Mouse (Mus musculus): Measurements from ENCODE around the gene Rbm19.

Gene Rbm19

GRCm38 (mm10) chr5:120135337-120135736 lies 19.1 kb downstream of the Rbm19 start:
- DNase-seq (ENCODE audit: low read depth, low spot score), result no peak

- no peak for DNase-seq (ENCODE audit: low read depth, low spot score)
Observed at GRCm38 (mm10) chr5:120135823-120136222, 19.6 kb downstream of the Rbm19 start.

GRCm38 (mm10) chr5:120136236-120136675 lies 20.0 kb downstream of the Rbm19 start:
- no peak for DNase-seq (ENCODE audit: low read depth, low spot score)

GRCm38 (mm10) chr5:120137038-120137437 lies 20.8 kb downstream of the Rbm19 start:
- no peak for DNase-seq (ENCODE audit: low read depth, low spot score)

- DNase-seq (ENCODE audit: low read depth, low spot score), result no peak
Observed at GRCm38 (mm10) chr5:120137846-120138245, 21.6 kb downstream of the Rbm19 start.

- DNase-seq (ENCODE audit: low read depth, low spot score), result no peak
Observed at GRCm38 (mm10) chr5:120138406-120138805, 22.1 kb downstream of the Rbm19 start.

- DNase-seq (ENCODE audit: low read depth, low spot score), result no peak
Observed at GRCm38 (mm10) chr5:120139224-120139623, 23.0 kb downstream of the Rbm19 start.

GRCm38 (mm10) chr5:120143941-120144340 lies 27.7 kb downstream of the Rbm19 start:
- DNase-seq (ENCODE audit: low read depth, low spot score), result peak; percentile 25

GRCm38 (mm10) chr5:120145371-120146050 lies 29.2 kb downstream of the Rbm19 start:
- DNase-seq (ENCODE audit: low read depth, low spot score), result no peak

GRCm38 (mm10) chr5:120146051-120146385 lies 29.8 kb downstream of the Rbm19 start:
- DNase-seq (ENCODE audit: low read depth, low spot score), result no peak

- no peak for DNase-seq (ENCODE audit: low read depth, low spot score)
Observed at GRCm38 (mm10) chr5:120146909-120147308, 30.6 kb downstream of the Rbm19 start.

GRCm38 (mm10) chr5:120148246-120148645 lies 32.0 kb downstream of the Rbm19 start:
- DNase-seq (ENCODE audit: low read depth, low spot score), result no peak

GRCm38 (mm10) chr5:120151145-120151544 lies 34.9 kb downstream of the Rbm19 start:
- no peak for DNase-seq (ENCODE audit: low read depth, low spot score)

GRCm38 (mm10) chr5:120153140-120153539 lies 36.9 kb downstream of the Rbm19 start:
- no peak for DNase-seq (ENCODE audit: low read depth, low spot score)

GRCm38 (mm10) chr5:120155672-120156071 lies 39.4 kb downstream of the Rbm19 start:
- no peak for DNase-seq (ENCODE audit: low read depth, low spot score)

GRCm38 (mm10) chr5:120156166-120156909 lies 40.1 kb downstream of the Rbm19 start:
- no peak for DNase-seq (ENCODE audit: low read depth, low spot score)

GRCm38 (mm10) chr5:120157115-120157514 lies 40.9 kb downstream of the Rbm19 start:
- no peak for DNase-seq (ENCODE audit: low read depth, low spot score)

GRCm38 (mm10) chr5:120158476-120158875 lies 42.2 kb downstream of the Rbm19 start:
- DNase-seq (ENCODE audit: low read depth, low spot score), result no peak

- DNase-seq (ENCODE audit: low read depth, low spot score), result no peak
Observed at GRCm38 (mm10) chr5:120160923-120161658, 44.8 kb downstream of the Rbm19 start.

GRCm38 (mm10) chr5:120162689-120163088 lies 46.4 kb downstream of the Rbm19 start:
- no peak for DNase-seq (ENCODE audit: low read depth, low spot score)

- DNase-seq (ENCODE audit: low read depth, low spot score), result no peak
Observed at GRCm38 (mm10) chr5:120163428-120163827, 47.2 kb downstream of the Rbm19 start.

- no peak for DNase-seq (ENCODE audit: low read depth, low spot score)
Observed at GRCm38 (mm10) chr5:120164450-120164849, 48.2 kb downstream of the Rbm19 start.

All from CD4-positive helper T cell, adult 2 months (primary cell).